Mouse (Mus musculus) stomach, postnatal 0 days (tissue): ENCODE data around the gene Polr2i.

Experiments
- CTCF ChIP-seq: IDR thresholded peaks from 2 replicates; pipeline ENCODE4 v1.5.1; 2016; ENCODE audit warnings: antibody characterized with exemption, low read depth, mild to moderate bottlenecking, moderate library complexity
- EP300 ChIP-seq: optimal IDR thresholded peaks from 2 replicates; pipeline ENCODE3; 2016; ENCODE audit warnings: antibody characterized with exemption

- no peak for TF ChIP-seq CTCF
- TF ChIP-seq EP300 = no peak
Measured at GRCm38 (mm10) chr7:30280670-30281138, 49.0 kb downstream of the Polr2i start.
